12 mouse cellular contexts compared by ENCODE assay signal in genomic region chr1:188904091-188904490, GRCm38 (mm10).
DNase-seq lines count a peak whose midpoint lies in the region; ATAC-seq and TF ChIP-seq lines count a peak whose summit lies in the region.
"Had no signal": no experiment of that assay in that cellular context is flagged by ENCODE, and none has a peak within 500 bp of the region (broad histone marks: within the 10 kb centered on the region; RNA-seq: fewer than 3 reads in every experiment).

No protein-coding gene starts in this region.

- H3K9ac ChIP-seq in forebrain, embryonic 15.5 days (replicated peaks), result no peak overlapping the region
- no peak overlapping the region for H3K9ac ChIP-seq in limb, embryonic 13.5 days
- no peak overlapping the region for H3K9ac ChIP-seq in limb, embryonic 14.5 days (ENCODE audit: low read depth, low read length, severe bottlenecking)
- H3K9ac ChIP-seq: embryonic facial prominence, embryonic 15.5 days; liver, embryonic 14.5 days; stomach, embryonic 15.5 days had no signal

- WGBS in forebrain, embryonic 15.5 days, result 46% methylated on average over 10 of the region's 10 CpGs
- 83% methylated on average over 10 of the region's 10 CpGs for WGBS in forebrain, embryonic 10.5 days
- WGBS in limb, embryonic 13.5 days, result 29% methylated on average over 10 of the region's 10 CpGs
- 68% methylated on average over 10 of the region's 10 CpGs for WGBS in limb, embryonic 10.5 days
- 24% methylated on average over 10 of the region's 10 CpGs for WGBS in limb, embryonic 14.5 days

- ATAC-seq in forebrain, embryonic 15.5 days (replicated peaks), result peak; percentile 57; the same call in 1 of the 2 replicates
- ATAC-seq in limb, embryonic 13.5 days (ENCODE audit: low FRiP score, low read depth), result no peak; the same call in 1 of the 2 replicates
- ATAC-seq in limb, embryonic 14.5 days (ENCODE audit: low FRiP score, low read depth), result peak; percentile 44; the same call in 1 of the 2 replicates

- no peaks in the 10 kb centered on the region for H3K27me3 ChIP-seq in forebrain, embryonic 15.5 days
- H3K27me3 ChIP-seq in forebrain, embryonic 10.5 days (ENCODE audit: poor library complexity, severe bottlenecking), result no peaks in the 10 kb centered on the region
- H3K27me3 ChIP-seq in limb, embryonic 13.5 days, result no peaks in the 10 kb centered on the region; the same call in 1 of the 2 replicates
- H3K27me3 ChIP-seq in limb, embryonic 10.5 days (ENCODE audit: low read depth, poor library complexity, severe bottlenecking), result no peaks in the 10 kb centered on the region
- no peaks in the 10 kb centered on the region for H3K27me3 ChIP-seq in limb, embryonic 14.5 days (ENCODE audit: control insufficient read depth, insufficient read depth, low read length)
- H3K27me3 ChIP-seq: embryonic facial prominence, embryonic 15.5 days; stomach, embryonic 15.5 days had no signal

- no peak overlapping the region for H3K4me3 ChIP-seq in forebrain, embryonic 15.5 days
- H3K4me3 ChIP-seq in forebrain, embryonic 10.5 days, result no peak overlapping the region
- no peak overlapping the region for H3K4me3 ChIP-seq in limb, embryonic 13.5 days
- H3K4me3 ChIP-seq in limb, embryonic 10.5 days, result no peak overlapping the region
- no peak overlapping the region for H3K4me3 ChIP-seq in limb, embryonic 14.5 days (replicated peaks; ENCODE audit: low read length)
- H3K4me3 ChIP-seq: embryonic facial prominence, embryonic 15.5 days; stomach, embryonic 15.5 days had no signal

- H3K27ac ChIP-seq in forebrain, embryonic 15.5 days (replicated peaks), result no peak overlapping the region
- no peak overlapping the region for H3K27ac ChIP-seq in forebrain, embryonic 10.5 days
- H3K27ac ChIP-seq in limb, embryonic 13.5 days, result no peak overlapping the region
- no peak overlapping the region for H3K27ac ChIP-seq in limb, embryonic 10.5 days
- no peak overlapping the region for H3K27ac ChIP-seq in limb, embryonic 14.5 days (replicated peaks; ENCODE audit: low read depth, low read length)
- H3K27ac ChIP-seq: embryonic facial prominence, embryonic 15.5 days; liver, embryonic 14.5 days; stomach, embryonic 15.5 days had no signal

- TF ChIP-seq POLR2A in limb, embryonic 14.5 days (IDR thresholded peaks at IDR 0.05; ENCODE audit: borderline replicate concordance, extremely low read depth, insufficient read depth, insufficient read length), result no peak

- H3K9me3 ChIP-seq in forebrain, embryonic 15.5 days, result no peaks in the 10 kb centered on the region
- H3K9me3 ChIP-seq in forebrain, embryonic 10.5 days, result no peaks in the 10 kb centered on the region
- H3K9me3 ChIP-seq in limb, embryonic 13.5 days, result no peaks in the 10 kb centered on the region
- H3K9me3 ChIP-seq in limb, embryonic 10.5 days (replicated peaks), result no peaks in the 10 kb centered on the region
- no peaks in the 10 kb centered on the region for H3K9me3 ChIP-seq in limb, embryonic 14.5 days (ENCODE audit: control insufficient read depth, low read length)
- H3K9me3 ChIP-seq: embryonic facial prominence, embryonic 15.5 days; stomach, embryonic 15.5 days had no signal

- H3K4me1 ChIP-seq in forebrain, embryonic 15.5 days, result no peaks in the 10 kb centered on the region
- H3K4me1 ChIP-seq in forebrain, embryonic 10.5 days, result peaks cover 4% of the 10 kb centered on the region; the same call in 1 of the 2 replicates
- H3K4me1 ChIP-seq in limb, embryonic 13.5 days, result 0 out of 2 replicates have a peak, but pooled peaks cover 2% of the 10 kb centered on the region
- peaks cover 20% of the 10 kb centered on the region for H3K4me1 ChIP-seq in limb, embryonic 10.5 days
- no peaks in the 10 kb centered on the region for H3K4me1 ChIP-seq in limb, embryonic 14.5 days (ENCODE audit: control insufficient read depth, insufficient read depth, low read length)
- H3K4me1 ChIP-seq: embryonic facial prominence, embryonic 15.5 days; stomach, embryonic 15.5 days had no signal

- no peaks in the 10 kb centered on the region for H3K36me3 ChIP-seq in forebrain, embryonic 15.5 days
- no peaks in the 10 kb centered on the region for H3K36me3 ChIP-seq in forebrain, embryonic 10.5 days (replicated peaks)
- no peaks in the 10 kb centered on the region for H3K36me3 ChIP-seq in limb, embryonic 13.5 days
- H3K36me3 ChIP-seq in limb, embryonic 10.5 days, result no peaks in the 10 kb centered on the region
- H3K36me3 ChIP-seq in limb, embryonic 14.5 days (ENCODE audit: control insufficient read depth, insufficient read depth, low read length), result no peaks in the 10 kb centered on the region
- H3K36me3 ChIP-seq: embryonic facial prominence, embryonic 15.5 days; stomach, embryonic 15.5 days had no signal

- no peak overlapping the region for H3K4me2 ChIP-seq in forebrain, embryonic 15.5 days (replicated peaks)
- H3K4me2 ChIP-seq in limb, embryonic 13.5 days (replicated peaks), result peak overlapping the region; percentile 36; the same call in 1 of the 2 replicates
- H3K4me2 ChIP-seq in limb, embryonic 14.5 days (replicated peaks; ENCODE audit: low read depth, low read length, severe bottlenecking), result no peak overlapping the region; the same call in 1 of the 2 replicates
- H3K4me2 ChIP-seq: embryonic facial prominence, embryonic 15.5 days; stomach, embryonic 15.5 days had no signal

- no peak for DNase-seq in forebrain, embryonic 10.5 days (ENCODE audit: extremely low spot score, low spot score)
- DNase-seq in limb, embryonic 10.5 days (ENCODE audit: low spot score), result no peak
- peak; percentile 27 for DNase-seq in Muller cell, postnatal 12 days (ENCODE audit: inconsistent ontology term)
- peak; percentile 57 for DNase-seq in limb, embryonic 14.5 days (ENCODE audit: low spot score)
- DNase-seq in thymus, adult 18-20 months, result no peak
- DNase-seq in kidney, adult 11 months, result no peak
- DNase-seq: gastrocnemius, postnatal 14 days had no signal

Comparison
In these comparisons a context has a peak if more than half of its experiments do, and no peak if none do; other contexts are left out.
1. DNase-seq: peak in Muller cell, postnatal 12 days (single experiment) and limb, embryonic 14.5 days (single experiment); none in forebrain, embryonic 10.5 days (single experiment), limb, embryonic 10.5 days (single experiment), thymus, adult 18-20 months (0 of 2) and kidney, adult 11 months (single experiment).